Mouse (Mus musculus) heart, embryonic 10.5 days (tissue): ENCODE data around the gene Cfhr2. TPM values are rescaled to one million over a fixed set of nuclear protein-coding genes. Genes with fewer than 3 reads are reported as not detected.
"Not testable (repeated sequence)": the region's sequence is repeated elsewhere in the genome, so short reads cannot be mapped to it uniquely, and the experiment has no call there.

Experiments
- DNase-seq: peaks from one replicate; pipeline ENCODE4 v3.0.0-alpha.2; 2017; ENCODE audit warnings: low spot score
- H3K27ac ChIP-seq: fragments of 300-500 bp; sonication (generic); 2 replicates; pipeline ENCODE4 v1.5.1; 2016; ENCODE audit warnings: mild to moderate bottlenecking
- H3K27me3 ChIP-seq: fragments of 300-500 bp; sonication (generic); 2 replicates; pipeline ENCODE4 v1.6.1; 2016; ENCODE audit warnings: mild to moderate bottlenecking; ENCODE audit not compliant: poor library complexity, insufficient read depth, severe bottlenecking
- H3K36me3 ChIP-seq: fragments of 300-500 bp; sonication (generic); 2 replicates; pipeline ENCODE4 v1.6.1; 2016; ENCODE audit warnings: mild to moderate bottlenecking, moderate library complexity
- H3K4me1 ChIP-seq: fragments of 300-500 bp; sonication (generic); 2 replicates; pipeline ENCODE4 v1.6.1; 2016; ENCODE audit warnings: mild to moderate bottlenecking
- H3K4me3 ChIP-seq: fragments of 300-500 bp; sonication (generic); 2 replicates; pipeline ENCODE4 v1.5.1; 2016; ENCODE audit warnings: mild to moderate bottlenecking, moderate library complexity
- H3K9me3 ChIP-seq: fragments of 300-500 bp; sonication (generic); 2 replicates; pipeline ENCODE4 v1.6.1; 2016; ENCODE audit warnings: mild to moderate bottlenecking, moderate library complexity
- whole genome bisulfite sequencing: fragments of 180-500 bp; shearing (Covaris S2); methylation state at CpG from one replicate; pipeline ENCODE4 v1.1.7; 2016; 5-methylcytosine and 5-hydroxymethylcytosine counted together
- polyA plus RNA-seq: library from polyadenylated mRNA; unstranded; fragments of >200 nt; fragmentation: Nextera tagmentation; extraction: Ambion mirVana; gene quantifications from 2 replicates; pipeline ENCODE4 v1.2.1, GENCODE M21; 2016

Cfhr2 gene
- polyA plus RNA-seq: not detected in 2 replicates

DNA sequence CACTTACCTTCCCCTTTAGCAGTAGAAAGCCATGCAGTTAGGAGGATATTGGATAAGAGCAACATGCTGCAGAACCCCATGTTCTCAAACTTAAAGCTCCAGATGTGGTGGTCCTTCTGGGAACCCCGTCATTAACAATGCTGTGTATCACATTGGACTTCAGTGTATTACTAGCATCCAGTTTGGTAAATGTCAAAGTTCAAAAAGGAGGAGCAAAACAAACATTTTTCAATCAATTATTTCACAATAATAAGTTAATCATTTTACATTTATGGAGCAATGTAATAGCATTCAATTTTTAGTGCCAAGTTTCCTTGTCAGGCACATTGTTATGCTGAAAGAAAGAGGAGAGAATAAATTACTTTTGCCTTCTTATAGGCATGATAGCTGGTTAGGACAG lies at the start of gene Cfhr2:
Gene Cfhr2, minus strand, starts transcription at position 155 of the 400 bp plus-strand sequence.
- 56% methylated on average over 1 of the region's 1 CpGs for WGBS
- no peaks in the 10 kb centered on the region for H3K9me3 ChIP-seq
- no peaks in the 10 kb centered on the region for H3K36me3 ChIP-seq
- H3K4me3 ChIP-seq: no peak within 1 kb of the TSS
- H3K27ac ChIP-seq: no peak within 1 kb of the TSS
- no peaks in the 10 kb centered on the region for H3K27me3 ChIP-seq
- no peaks in the 10 kb centered on the region for H3K4me1 ChIP-seq
- DNase-seq: no peak

DNA sequence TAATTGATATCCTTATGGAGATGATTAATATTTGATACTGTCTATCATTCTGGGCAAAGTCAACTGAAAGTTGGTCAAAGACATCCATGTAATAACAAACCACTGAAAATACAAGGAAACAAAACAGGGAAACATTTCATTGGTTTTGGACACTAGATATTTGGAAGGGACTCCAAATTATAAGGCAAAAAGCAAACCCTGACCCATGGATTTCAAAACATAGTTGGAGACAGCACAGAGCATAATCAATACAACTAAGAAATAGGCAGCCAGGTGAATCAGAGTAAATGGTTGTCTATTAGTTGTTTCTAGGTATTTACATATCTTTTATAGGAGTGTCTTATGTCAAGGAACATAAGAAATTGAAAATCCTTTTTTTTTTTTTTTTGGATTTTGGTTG lies 5.2 kb upstream of the Cfhr2 start:
- no peaks in the 10 kb centered on the region for H3K9me3 ChIP-seq
- no peaks in the 10 kb centered on the region for H3K27me3 ChIP-seq
- no peak overlapping the region for H3K27ac ChIP-seq
- H3K4me1 ChIP-seq: no peaks in the 10 kb centered on the region
- H3K36me3 ChIP-seq: no peaks in the 10 kb centered on the region
- H3K4me3 ChIP-seq: no peak overlapping the region
- no peak for DNase-seq

GRCm38 (mm10) chr1:139860176-139860575 lies 1.7 kb upstream of the Cfhr2 start:
- H3K9me3 ChIP-seq: no peaks in the 10 kb centered on the region
- no peaks in the 10 kb centered on the region for H3K27me3 ChIP-seq
- no peak overlapping the region for H3K4me3 ChIP-seq
- DNase-seq: no peak
- H3K4me1 ChIP-seq: no peaks in the 10 kb centered on the region
- no peaks in the 10 kb centered on the region for H3K36me3 ChIP-seq
- H3K27ac ChIP-seq: no peak overlapping the region

DNA sequence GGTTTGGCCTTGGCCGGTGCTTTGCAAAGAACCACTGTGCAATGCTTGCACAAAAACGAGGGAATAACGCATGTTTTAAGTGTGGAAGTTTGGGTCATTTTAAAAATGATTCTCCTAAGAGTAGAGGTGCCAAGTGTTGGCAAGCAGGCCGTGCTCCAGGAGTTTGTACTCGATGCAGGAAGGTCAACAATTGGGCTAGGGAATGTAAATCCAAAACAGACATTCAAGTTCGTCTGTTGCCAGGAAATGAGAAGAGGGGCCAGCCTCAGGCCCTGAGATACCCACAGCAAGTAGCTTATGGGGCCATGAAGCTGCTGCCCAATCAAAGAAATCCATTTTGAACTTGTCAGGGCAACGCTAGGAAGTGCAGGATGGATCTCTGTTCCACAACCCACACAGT lies 18.8 kb downstream of the Cfhr2 start:
- no peaks in the 10 kb centered on the region for H3K4me1 ChIP-seq
- H3K4me3 ChIP-seq: no peak overlapping the region
- H3K27ac ChIP-seq: no peak overlapping the region
- 76% methylated on average over 7 of the region's 7 CpGs for WGBS
- no peak for DNase-seq
- H3K36me3 ChIP-seq: no peaks in the 10 kb centered on the region
- H3K9me3 ChIP-seq: no peaks in the 10 kb centered on the region
- H3K27me3 ChIP-seq: no peaks in the 10 kb centered on the region

DNA sequence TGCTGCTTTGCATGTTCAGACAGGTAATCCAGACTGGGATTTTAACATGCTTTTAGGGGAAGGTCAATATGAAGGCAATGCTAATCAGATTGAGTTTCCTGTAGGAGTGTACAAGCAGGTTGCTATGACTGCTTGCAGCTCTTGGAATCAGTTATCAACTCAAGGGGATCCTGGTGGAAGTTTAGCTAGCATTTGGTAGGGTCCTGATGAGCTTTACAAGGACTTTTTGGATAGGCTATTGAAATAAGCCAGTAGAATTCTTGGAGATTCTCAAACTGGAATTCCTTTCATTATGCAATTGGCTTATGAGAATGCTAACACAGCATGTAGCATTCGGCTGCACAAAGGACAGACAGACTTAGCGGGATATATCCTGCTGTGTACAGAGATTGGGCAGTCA lies 19.2 kb downstream of the Cfhr2 start:
- Histone ChIP-seq H3K27me3 (no peaks in the 10 kb centered on the region), H3K4me1 (no peaks in the 10 kb centered on the region), H3K9me3 (no peaks in the 10 kb centered on the region), H3K27ac (no peak overlapping the region), H3K4me3 (no peak overlapping the region), H3K36me3 (no peaks in the 10 kb centered on the region)
- DNase-seq: no peak
- 77% methylated on average over 2 of the region's 2 CpGs for WGBS

- DNase-seq: no peak
- no peaks in the 10 kb centered on the region for H3K36me3 ChIP-seq
- no peaks in the 10 kb centered on the region for H3K9me3 ChIP-seq
- H3K27ac ChIP-seq: no peak overlapping the region
- H3K4me1 ChIP-seq: no peaks in the 10 kb centered on the region
- H3K4me3 ChIP-seq: no peak overlapping the region
- no peaks in the 10 kb centered on the region for H3K27me3 ChIP-seq
Observed at GRCm38 (mm10) chr1:139808594-139808993, 49.9 kb downstream of the Cfhr2 start.

GRCm38 (mm10) chr1:139781143-139781542 lies 77.4 kb downstream of the Cfhr2 start, which contains the start of gene Gm4788:
TSS of gene Gm4788 (minus strand) at chr1:139781243.
- H3K36me3 ChIP-seq: no peaks in the 10 kb centered on the region
- no peak for DNase-seq
- no peak within 1 kb of the TSS for H3K4me3 ChIP-seq
- H3K9me3 ChIP-seq: no peaks in the 10 kb centered on the region
- 88% methylated on average over 1 of the region's 1 CpGs for WGBS
- no peak within 1 kb of the TSS for H3K27ac ChIP-seq
- H3K27me3 ChIP-seq: no peaks in the 10 kb centered on the region
- H3K4me1 ChIP-seq: no peaks in the 10 kb centered on the region

DNA sequence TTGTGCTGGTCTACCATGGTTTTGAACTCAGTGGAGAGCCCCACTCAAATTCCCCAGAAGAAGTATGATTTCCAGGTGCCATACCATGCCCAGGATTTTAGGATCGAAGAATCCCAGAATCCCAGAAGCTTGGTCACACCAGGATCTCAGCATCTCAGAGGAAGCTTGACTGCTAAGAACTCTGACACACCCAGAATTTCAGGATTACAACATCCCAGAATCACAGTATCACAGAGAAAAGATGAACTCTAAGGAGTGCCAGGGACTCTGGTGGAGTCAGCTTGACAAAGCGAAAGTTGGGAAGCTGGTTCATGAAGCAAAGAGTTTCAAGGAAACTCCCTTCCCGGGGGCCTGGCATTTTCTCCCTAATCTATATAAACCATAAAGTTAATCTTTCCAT lies 88.6 kb downstream of the Cfhr2 start:
- H3K36me3 ChIP-seq, H3K27ac ChIP-seq, H3K4me3 ChIP-seq, DNase-seq, H3K4me1 ChIP-seq, H3K9me3 ChIP-seq, H3K27me3 ChIP-seq: not testable (repeated sequence)
- 76% methylated on average over 3 of the region's 3 CpGs for WGBS

Other genes with a start within 250 kb of the Cfhr2 start
- not detected in 2 replicates for gene Gm4788, start 77.5 kb downstream of the Cfhr2 start, polyA plus RNA-seq